Mouse (Mus musculus): ENCODE results near the gene Grcc10. TPM values are rescaled to one million over a fixed set of nuclear protein-coding genes. Genes with fewer than 3 reads are reported as not detected.

Gene Grcc10
- polyA plus RNA-seq, 1 experiment from 2014 or later = 565 TPM

- H3K36me3 ChIP-seq = 0 out of 2 replicates have a peak, but pooled peaks cover under 1% of the 10 kb centered on the region
- H3K4me3 ChIP-seq = no peak overlapping the region
- 84% methylated on average over 6 of the region's 6 CpGs for WGBS
- H3K27ac ChIP-seq = no peak overlapping the region
- no peak overlapping the region for H3K4me2 ChIP-seq (replicated peaks)
- no peaks in the 10 kb centered on the region for H3K27me3 ChIP-seq
- no peaks in the 10 kb centered on the region for H3K4me1 ChIP-seq
- H3K9me3 ChIP-seq (replicated peaks) = no peaks in the 10 kb centered on the region
- H3K9ac ChIP-seq = no peak overlapping the region
- ATAC-seq (ENCODE audit: low FRiP score) = no peak
These were observed 18.2 kb downstream of the Grcc10 start for GRCm38 (mm10) chr6:124722876-124723473.

- Histone ChIP-seq H3K9ac (peak overlapping the region; percentile 8; the same call in 1 of the 2 replicates), H3K4me2 (replicated peaks) (no peak overlapping the region), H3K36me3 (peaks cover 20% of the 10 kb centered on the region), H3K27me3 (no peaks in the 10 kb centered on the region), H3K4me1 (no peaks in the 10 kb centered on the region), H3K9me3 (replicated peaks) (no peaks in the 10 kb centered on the region), H3K27ac (no peak overlapping the region), H3K4me3 (no peak overlapping the region)
- WGBS = 66% methylated on average over 11 of the region's 11 CpGs
- no peak for ATAC-seq (ENCODE audit: low FRiP score)
These were observed 20.3 kb downstream of the Grcc10 start for GRCm38 (mm10) chr6:124720904-124721303.

DNA sequence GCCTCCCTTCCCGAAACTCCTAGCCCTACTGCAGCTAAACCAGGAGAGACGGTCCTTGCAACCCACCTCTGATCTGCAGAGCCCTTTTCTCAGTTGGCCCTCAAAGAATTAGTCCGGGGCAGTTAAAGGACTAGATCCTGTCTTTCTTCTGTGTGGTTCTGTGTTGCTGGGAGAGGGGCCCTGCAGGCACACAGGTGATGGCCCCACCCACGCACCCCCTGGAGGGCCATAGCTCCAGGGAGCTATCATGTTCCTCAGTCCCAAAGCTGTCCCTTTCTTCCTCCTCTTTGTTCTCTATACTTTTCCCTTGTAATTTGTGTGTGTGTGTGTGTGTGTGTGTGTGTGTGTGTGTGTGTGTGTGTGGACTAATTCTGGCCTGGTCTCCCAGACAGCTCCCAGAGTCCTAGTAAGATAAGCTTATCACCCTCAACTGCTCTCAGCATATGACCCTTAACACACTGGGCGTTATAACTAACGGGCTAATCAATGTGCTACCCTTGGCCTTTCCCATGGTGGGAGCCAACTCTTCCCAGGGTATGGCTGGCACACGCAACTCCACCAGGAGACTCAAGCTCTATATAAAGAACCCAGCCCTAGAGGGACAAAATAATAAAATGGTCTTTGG lies 21.7 kb downstream of the Grcc10 start:
- WGBS = 69% methylated on average over 7 of the region's 7 CpGs
- H3K9me3 ChIP-seq (replicated peaks) = no peaks in the 10 kb centered on the region
- 0 out of 2 replicates have a peak overlapping the region, but pooled peaks have one; percentile 8 for H3K4me2 ChIP-seq (replicated peaks)
- ATAC-seq (ENCODE audit: low FRiP score) = no peak
- no peak overlapping the region for H3K27ac ChIP-seq
- peaks cover 34% of the 10 kb centered on the region for H3K36me3 ChIP-seq
- H3K4me3 ChIP-seq = no peak overlapping the region
- H3K9ac ChIP-seq = peak overlapping the region; percentile 27; the same call in 1 of the 2 replicates
- H3K27me3 ChIP-seq = no peaks in the 10 kb centered on the region
- peaks cover 3% of the 10 kb centered on the region; the same call in 1 of the 2 replicates for H3K4me1 ChIP-seq

DNA sequence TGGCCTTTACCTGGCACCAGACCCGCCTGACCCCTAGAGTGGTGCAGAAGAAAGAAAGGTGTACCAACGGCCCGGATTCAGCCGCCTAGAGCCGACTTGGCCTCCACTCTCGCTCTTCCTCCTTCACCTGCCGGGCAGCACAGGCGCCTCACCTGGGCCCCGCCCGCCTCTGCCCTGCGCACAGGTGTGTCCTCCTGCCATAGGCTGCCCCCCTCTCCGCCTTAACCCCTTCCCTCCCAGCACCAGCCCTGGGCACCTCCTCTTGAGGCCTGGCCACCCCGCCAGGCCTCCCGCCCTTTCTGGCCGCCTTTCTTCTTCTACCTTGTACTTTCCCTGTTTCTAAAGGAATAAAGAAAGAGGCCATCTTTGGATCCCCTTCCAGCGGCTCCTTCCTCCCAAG lies 22.5 kb downstream of the Grcc10 start:
- H3K27ac ChIP-seq = no peak overlapping the region
- peaks cover 7% of the 10 kb centered on the region for H3K4me1 ChIP-seq
- peaks cover 42% of the 10 kb centered on the region for H3K36me3 ChIP-seq
- WGBS = 61% methylated on average over 13 of the region's 16 CpGs
- H3K4me3 ChIP-seq = peak overlapping the region; percentile 15; the same call in 1 of the 2 replicates
- H3K27me3 ChIP-seq = no peaks in the 10 kb centered on the region
- no peak for ATAC-seq (ENCODE audit: low FRiP score)
- H3K9me3 ChIP-seq (replicated peaks) = no peaks in the 10 kb centered on the region
- 0 out of 2 replicates have a peak overlapping the region, but pooled peaks have one; percentile 27 for H3K9ac ChIP-seq
- 0 out of 2 replicates have a peak overlapping the region, but pooled peaks have one; percentile 8 for H3K4me2 ChIP-seq (replicated peaks)

GRCm38 (mm10) chr6:124717968-124718367 lies 23.2 kb downstream of the Grcc10 start:
- Histone ChIP-seq H3K36me3 (peaks cover 42% of the 10 kb centered on the region), H3K9me3 (replicated peaks) (no peaks in the 10 kb centered on the region), H3K4me1 (peaks cover 14% of the 10 kb centered on the region), H3K27me3 (no peaks in the 10 kb centered on the region), H3K27ac (no peak overlapping the region), H3K4me2 (replicated peaks) (no peak overlapping the region), H3K4me3 (peak overlapping the region; percentile 15), H3K9ac (no peak overlapping the region)
- WGBS = 79% methylated on average over 13 of the region's 13 CpGs
- no peak for ATAC-seq (ENCODE audit: low FRiP score)

DNA sequence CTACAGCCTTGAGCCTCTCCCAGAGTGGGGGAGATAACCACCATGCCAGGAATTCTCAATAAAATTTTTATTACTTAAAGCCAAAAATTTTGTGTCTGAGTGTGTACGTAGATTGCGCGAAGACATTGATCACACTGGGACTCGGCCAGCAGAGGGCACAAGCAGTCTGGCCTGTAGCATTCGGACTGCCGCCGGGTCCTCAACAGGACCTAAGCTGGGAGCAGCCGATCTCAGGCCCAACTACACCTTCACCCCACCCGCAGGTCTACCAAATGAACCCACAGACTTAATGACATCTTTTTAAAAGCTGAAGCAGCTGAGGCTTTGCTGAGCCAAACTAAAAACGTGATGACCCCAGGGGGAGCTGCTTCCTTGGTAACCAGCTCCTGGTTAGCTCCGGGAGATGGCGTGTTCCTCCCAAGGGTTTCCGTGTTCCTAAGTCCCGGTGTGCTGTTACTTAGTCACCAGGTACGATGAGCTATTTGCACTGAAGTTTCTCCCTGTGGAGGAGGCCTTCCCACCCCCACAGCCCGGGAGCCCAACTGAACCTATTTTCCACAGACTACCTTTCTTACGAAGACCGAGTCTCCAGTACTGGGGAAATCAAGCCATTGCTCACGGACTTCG lies 24.2 kb downstream of the Grcc10 start:
- H3K27ac ChIP-seq = no peak overlapping the region
- H3K27me3 ChIP-seq = no peaks in the 10 kb centered on the region
- WGBS = 69% methylated on average over 20 of the region's 20 CpGs
- H3K4me1 ChIP-seq = peaks cover 17% of the 10 kb centered on the region
- H3K9ac ChIP-seq = no peak overlapping the region
- no peak overlapping the region for H3K4me2 ChIP-seq (replicated peaks)
- H3K36me3 ChIP-seq = peaks cover 42% of the 10 kb centered on the region
- no peaks in the 10 kb centered on the region for H3K9me3 ChIP-seq (replicated peaks)
- ATAC-seq (ENCODE audit: low FRiP score) = no peak
- no peak overlapping the region for H3K4me3 ChIP-seq

DNA sequence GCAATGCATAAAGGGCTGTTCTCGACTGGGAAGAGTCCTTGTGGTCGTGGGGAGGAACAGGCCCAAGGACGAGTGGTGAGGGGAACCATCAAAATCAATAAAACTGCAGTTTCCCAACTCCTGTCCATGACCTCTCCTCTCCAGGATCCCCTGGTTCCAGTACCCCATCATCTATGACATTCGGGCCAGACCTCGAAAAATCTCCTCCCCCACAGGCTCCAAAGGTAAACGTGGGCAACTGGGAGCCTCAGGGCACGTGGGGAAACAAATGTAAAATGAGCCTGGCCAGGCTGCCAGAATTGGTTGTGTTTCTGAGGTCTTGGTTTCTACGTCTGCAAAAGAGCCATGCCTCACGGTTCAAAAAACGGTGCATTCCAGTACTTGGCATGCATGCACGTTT lies 28.3 kb downstream of the Grcc10 start:
- Histone ChIP-seq H3K4me2 (replicated peaks) (peak overlapping the region; percentile 93), H3K9ac (peak overlapping the region; percentile 92), H3K27ac (no peak overlapping the region), H3K36me3 (peaks cover 41% of the 10 kb centered on the region), H3K4me1 (peaks cover 30% of the 10 kb centered on the region), H3K27me3 (no peaks in the 10 kb centered on the region), H3K4me3 (peak overlapping the region; percentile 91), H3K9me3 (replicated peaks) (no peaks in the 10 kb centered on the region)
- ATAC-seq (ENCODE audit: low FRiP score) = no peak
- WGBS = 19% methylated on average over 11 of the region's 11 CpGs

GRCm38 (mm10) chr6:124711824-124712782 lies 29.1 kb downstream of the Grcc10 start, which contains the start of the genes Emg1 and Phb2:
TSS of gene Emg1 (minus strand) at chr6:124712178.
TSS of gene Phb2 (plus strand) at chr6:124712336.
- Histone ChIP-seq H3K36me3 (peaks cover 38% of the 10 kb centered on the region), H3K27me3 (no peaks in the 10 kb centered on the region), H3K4me2 (replicated peaks) (peak within 1 kb of the TSS; percentile 93), H3K4me1 (peaks cover 30% of the 10 kb centered on the region), H3K9ac (peak within 1 kb of the TSS; percentile 92), H3K4me3 (peak within 1 kb of the TSS; percentile 91), H3K27ac (peak within 1 kb of the TSS; percentile 79), H3K9me3 (replicated peaks) (no peaks in the 10 kb centered on the region)
- under 1% methylated on average over 76 of the region's 76 CpGs for WGBS
- peak; percentile 97 for ATAC-seq (ENCODE audit: low FRiP score)

GRCm38 (mm10) chr6:124708289-124708889 lies 32.8 kb downstream of the Grcc10 start:
- no peak overlapping the region for H3K9ac ChIP-seq
- no peaks in the 10 kb centered on the region for H3K27me3 ChIP-seq
- no peaks in the 10 kb centered on the region for H3K9me3 ChIP-seq (replicated peaks)
- peaks cover 33% of the 10 kb centered on the region for H3K36me3 ChIP-seq
- ATAC-seq (ENCODE audit: low FRiP score) = no peak
- 95% methylated on average over 10 of the region's 10 CpGs for WGBS
- H3K27ac ChIP-seq = no peak overlapping the region
- H3K4me3 ChIP-seq = no peak overlapping the region
- no peak overlapping the region for H3K4me2 ChIP-seq (replicated peaks)
- peaks cover 21% of the 10 kb centered on the region for H3K4me1 ChIP-seq

GRCm38 (mm10) chr6:124706061-124706627 lies 35.0 kb downstream of the Grcc10 start:
- no peak overlapping the region for H3K9ac ChIP-seq
- no peak overlapping the region for H3K4me2 ChIP-seq (replicated peaks)
- no peak for ATAC-seq (ENCODE audit: low FRiP score)
- H3K27me3 ChIP-seq = no peaks in the 10 kb centered on the region
- no peak overlapping the region for H3K27ac ChIP-seq
- no peak overlapping the region for H3K4me3 ChIP-seq
- peaks cover 55% of the 10 kb centered on the region for H3K36me3 ChIP-seq
- H3K9me3 ChIP-seq (replicated peaks) = no peaks in the 10 kb centered on the region
- H3K4me1 ChIP-seq = peaks cover 11% of the 10 kb centered on the region
- 94% methylated on average over 5 of the region's 5 CpGs for WGBS

GRCm38 (mm10) chr6:124704417-124704816 lies 36.8 kb downstream of the Grcc10 start:
- H3K36me3 ChIP-seq = peaks cover 66% of the 10 kb centered on the region

More at GRCm38 (mm10) chr6:124704417-124704816, 36.8 kb downstream of the Grcc10 start:
- no peak overlapping the region for H3K27ac ChIP-seq
- H3K9me3 ChIP-seq (replicated peaks) = no peaks in the 10 kb centered on the region
- no peak overlapping the region for H3K9ac ChIP-seq
- H3K4me1 ChIP-seq = no peaks in the 10 kb centered on the region
- ATAC-seq (ENCODE audit: low FRiP score) = no peak
- WGBS = 92% methylated on average over 2 of the region's 2 CpGs
- no peak overlapping the region for H3K4me2 ChIP-seq (replicated peaks)
- H3K4me3 ChIP-seq = no peak overlapping the region
- no peaks in the 10 kb centered on the region for H3K27me3 ChIP-seq
